Mouse (Mus musculus) lung, postnatal 10 days (tissue): Measurements from ENCODE around the gene Fanca.

Experiments
- DNase-seq: peaks from one replicate; pipeline ENCODE4 v3.0.0; 2021

Fanca gene

GRCm38 (mm10) chr8:123318467-123318911, at the start of gene Fanca:
Gene Fanca, minus strand, starts transcription at chr8:123318576.
- peak; percentile 97 for DNase-seq

GRCm38 (mm10) chr8:123361082-123361739, 42.8 kb upstream of the Fanca start:
- peak; percentile 82 for DNase-seq

GRCm38 (mm10) chr8:123353216-123353615, 34.8 kb upstream of the Fanca start:
- DNase-seq, result no peak

- peak; percentile 81 for DNase-seq
Observed at GRCm38 (mm10) chr8:123352786-123353185, 34.4 kb upstream of the Fanca start.

DNA sequence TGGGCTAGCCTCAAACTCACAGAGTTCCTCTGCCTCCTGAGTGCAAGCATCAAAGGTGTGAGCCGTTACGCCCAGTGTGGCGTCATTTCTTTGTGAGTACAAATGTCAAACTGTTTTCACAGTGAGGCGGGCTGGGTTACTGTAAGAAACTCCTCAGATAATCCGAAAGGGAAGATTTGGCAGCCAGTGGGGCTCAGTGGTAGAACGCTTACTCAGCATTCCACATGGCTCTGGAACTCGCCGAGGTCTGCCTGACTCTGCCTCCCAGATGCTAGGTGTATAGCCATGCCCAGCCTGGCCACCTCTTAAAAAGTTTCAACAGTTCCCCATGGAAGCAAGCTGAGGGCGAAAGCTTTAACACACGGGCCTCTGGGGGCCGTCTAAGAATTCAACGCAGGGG, 33.7 kb upstream of the Fanca start:
- DNase-seq, result no peak

GRCm38 (mm10) chr8:123349073-123349472, 30.7 kb upstream of the Fanca start:
- no peak for DNase-seq

- DNase-seq, result peak; percentile 93
Observed at GRCm38 (mm10) chr8:123348237-123348843, 30.0 kb upstream of the Fanca start.

GRCm38 (mm10) chr8:123347293-123347692, 28.9 kb upstream of the Fanca start:
- no peak for DNase-seq

DNA sequence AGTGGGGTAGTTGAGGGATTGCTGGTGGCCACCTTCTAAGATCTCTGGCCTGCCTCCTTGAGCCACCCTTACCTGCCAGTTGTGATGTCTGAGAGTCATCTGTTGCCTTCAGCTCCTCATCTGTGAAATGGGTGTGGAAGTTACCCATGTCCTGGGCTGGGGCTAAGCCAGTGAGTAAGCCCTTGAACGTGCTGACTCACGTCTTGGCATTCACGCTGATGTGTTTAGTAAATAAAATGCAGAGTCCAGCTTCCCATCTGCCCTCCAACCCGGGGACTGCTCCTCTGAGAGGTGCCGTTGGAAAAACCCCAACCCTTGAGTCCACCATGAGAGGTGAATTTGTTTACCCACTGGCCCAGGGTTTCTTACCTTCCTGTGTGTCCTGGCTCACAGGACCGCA, 27.5 kb upstream of the Fanca start:
- no peak for DNase-seq

DNA sequence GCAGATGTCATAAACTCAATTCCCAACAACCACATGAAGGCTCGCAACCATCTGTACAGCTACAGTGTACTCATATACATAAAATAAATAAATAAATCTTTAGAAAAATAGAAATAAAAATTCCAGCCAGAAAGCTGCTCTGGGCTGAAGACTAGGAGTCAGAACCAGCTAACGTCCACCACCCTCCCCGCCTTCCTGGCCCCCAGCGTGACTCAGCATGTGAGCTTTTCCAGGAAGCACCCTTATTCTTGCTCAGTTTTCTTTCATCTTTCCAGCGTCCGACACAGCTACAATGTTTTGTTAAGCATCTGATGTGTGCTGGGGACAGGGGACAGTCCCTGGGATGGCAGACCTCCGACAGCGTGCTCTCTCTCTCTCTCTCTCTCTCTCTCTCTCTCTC, 26.8 kb upstream of the Fanca start:
- no peak for DNase-seq

DNA sequence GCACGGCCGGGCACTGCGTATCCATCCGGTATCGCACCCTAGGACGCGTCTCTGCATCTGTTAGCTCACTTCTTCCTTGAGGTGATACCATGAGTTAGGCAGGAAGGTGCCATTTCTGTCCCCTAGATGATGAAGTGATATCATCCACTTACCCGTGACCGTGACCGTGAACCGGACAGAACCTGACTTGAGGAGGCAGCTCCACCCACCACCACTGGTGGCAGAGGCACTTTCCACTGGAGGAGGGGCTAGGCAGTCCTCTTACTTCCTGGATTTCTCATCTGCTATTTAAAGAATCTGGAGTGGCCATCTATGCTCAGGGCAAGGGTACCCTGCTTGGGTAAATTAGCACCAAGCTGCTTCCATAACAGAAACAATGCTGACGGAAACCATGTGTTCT, 25.0 kb upstream of the Fanca start:
- peak; percentile 31 for DNase-seq

- no peak for DNase-seq
Observed at GRCm38 (mm10) chr8:123342911-123343310, 24.5 kb upstream of the Fanca start.

- peak; percentile 20 for DNase-seq
Observed at GRCm38 (mm10) chr8:123342253-123342652, 23.9 kb upstream of the Fanca start.

GRCm38 (mm10) chr8:123341040-123342015, 23.0 kb upstream of the Fanca start:
- no peak for DNase-seq

- no peak for DNase-seq
Observed at GRCm38 (mm10) chr8:123340071-123340470, 21.7 kb upstream of the Fanca start.

DNA sequence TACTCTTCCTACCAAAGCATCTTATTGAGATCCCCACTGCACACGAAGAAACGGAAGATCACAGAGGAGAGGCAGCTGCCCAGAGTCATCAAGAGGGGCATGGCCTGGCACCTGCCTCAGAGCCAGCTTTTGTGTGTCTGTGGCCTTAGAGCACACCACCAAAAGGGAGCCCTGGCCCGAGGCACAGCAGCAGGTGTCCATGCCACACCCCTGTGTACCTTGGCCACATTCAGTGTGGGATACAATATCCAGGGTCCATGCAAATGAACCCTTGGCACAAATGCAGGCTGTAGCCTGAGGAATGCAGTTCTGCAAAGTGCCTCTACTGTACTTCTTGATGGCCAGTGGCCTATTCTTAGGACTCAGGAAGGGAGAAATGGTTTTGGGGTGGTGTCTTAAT, 19.1 kb upstream of the Fanca start:
- DNase-seq, result no peak

DNA sequence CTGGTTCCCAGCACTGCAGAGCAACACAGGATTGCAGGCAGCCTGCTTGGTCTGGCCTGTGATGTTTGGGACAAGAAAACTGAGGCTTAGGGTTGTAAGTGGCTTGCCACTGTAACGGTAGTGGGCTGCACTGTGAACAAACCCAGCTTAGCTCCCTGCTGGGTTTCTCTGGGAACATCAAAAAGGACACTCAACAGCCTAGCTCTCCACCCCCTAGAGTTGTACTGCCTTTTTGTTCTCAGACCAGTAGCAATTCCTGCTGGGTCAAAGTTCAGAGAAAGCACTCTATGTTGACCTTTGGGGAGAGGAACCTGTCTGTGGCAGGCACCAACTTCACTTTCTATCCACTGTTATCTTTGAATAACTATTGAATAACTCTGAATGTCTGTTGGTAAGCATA, 16.1 kb upstream of the Fanca start:
- no peak for DNase-seq

DNA sequence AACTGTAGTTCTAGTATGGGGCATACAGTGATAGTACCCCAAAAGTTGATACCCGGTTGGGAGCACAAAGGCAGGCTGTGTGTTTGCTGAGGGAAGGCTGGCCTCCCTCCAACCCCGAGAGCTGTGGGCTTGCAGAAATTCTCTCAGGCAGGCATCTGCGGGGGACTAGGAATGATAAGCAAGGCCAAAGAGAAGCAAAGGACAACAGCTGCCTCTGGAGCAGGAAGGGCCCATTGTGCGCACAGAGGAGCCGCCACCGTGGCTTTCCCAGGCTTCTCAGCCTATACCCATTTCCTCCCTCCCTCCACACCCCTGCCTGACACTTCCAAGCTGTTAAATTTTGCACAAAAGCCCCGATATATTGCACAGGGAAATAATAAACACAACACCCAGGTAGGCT, 15.5 kb upstream of the Fanca start:
- no peak for DNase-seq

DNA sequence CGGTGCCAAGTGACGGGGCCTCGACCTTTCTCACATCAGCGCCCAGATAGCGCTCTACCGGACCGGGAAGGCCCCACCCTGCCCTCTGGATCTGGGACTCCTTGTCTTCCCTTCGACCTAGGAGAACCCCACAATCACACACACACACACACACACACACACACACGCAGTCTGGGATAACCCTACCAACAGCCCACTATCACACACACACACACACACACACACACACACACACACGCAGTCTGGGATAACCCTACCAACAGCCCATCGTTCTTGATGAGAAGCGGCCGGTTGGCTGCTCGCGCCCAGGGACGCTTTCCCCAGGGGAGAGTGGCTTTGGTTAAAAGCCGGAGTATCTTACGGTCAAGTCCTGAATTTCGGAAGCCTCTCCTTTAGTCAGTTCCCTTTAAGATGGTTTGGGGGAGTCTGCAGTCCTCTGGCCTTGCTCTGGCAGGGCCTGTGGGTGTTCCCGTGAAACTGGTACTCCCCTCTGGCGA, 14.8 kb upstream of the Fanca start:
- no peak for DNase-seq

DNA sequence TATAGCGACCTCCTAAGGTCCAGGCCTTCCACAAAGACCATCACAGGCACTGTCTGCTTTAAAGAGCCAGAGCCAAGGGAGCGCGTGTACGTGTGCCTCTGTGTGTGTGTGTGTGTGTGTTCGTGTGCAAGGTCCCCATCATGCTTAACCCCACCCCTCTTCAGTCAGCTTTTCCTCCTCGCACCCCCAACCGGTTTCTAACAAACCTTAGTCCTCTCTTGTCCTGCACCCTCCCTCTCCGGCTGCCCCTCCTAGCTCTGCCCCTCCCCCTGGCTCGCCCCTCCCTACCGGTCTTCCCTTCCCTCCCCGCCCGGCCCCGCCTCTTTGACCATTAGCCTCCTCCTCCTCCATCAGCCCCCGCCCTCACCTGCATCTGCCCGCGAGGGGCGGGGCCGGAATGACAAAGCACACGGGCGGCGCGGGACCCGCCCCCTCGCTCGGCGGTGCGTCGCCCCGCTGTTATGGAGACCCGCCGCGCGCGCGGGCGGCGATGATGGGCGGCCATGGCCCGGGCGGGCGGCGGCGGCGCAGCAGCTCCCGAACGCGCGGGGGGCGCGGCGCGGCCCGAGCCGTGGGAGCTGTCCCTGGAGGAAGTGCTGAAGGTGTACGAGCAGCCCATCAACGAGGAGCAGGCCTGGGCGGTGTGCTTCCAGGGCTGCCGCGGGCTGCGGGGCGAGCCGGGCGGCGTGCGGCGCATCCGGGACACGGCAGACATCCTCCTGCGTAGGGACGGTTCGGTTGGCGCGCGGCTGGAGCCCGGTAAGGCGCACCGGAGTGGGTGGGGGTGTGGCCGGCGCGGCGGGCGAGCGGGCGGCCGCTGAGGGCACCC, 14.1 kb upstream of the Fanca start, which contains the start of gene Spire2:
TSS of gene Spire2 (plus strand) at position 452 of the 829 bp plus-strand sequence.
- DNase-seq, result peak; percentile 88

DNA sequence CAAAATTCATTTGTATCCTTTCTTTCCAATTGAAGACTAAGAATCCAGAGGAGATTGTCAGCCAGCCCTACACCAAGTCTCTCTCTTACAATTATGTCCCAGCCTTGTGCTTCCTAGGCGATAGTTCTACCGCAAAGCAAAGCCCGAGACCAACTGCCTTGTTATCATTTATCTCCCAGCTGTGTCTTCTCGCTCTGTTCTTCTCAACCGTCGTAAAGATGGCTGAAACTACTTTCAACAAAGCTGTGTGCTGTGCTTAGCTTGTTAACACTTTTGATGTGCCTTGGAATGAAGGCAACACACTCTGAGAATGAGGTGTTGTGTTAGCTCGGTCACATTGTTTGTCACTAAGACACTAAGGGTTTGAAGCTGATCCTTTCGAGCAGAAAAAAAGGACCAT, 13.4 kb upstream of the Fanca start:
- DNase-seq, result no peak

GRCm38 (mm10) chr8:123331301-123331700, 12.9 kb upstream of the Fanca start:
- no peak for DNase-seq
